Mouse (Mus musculus) stomach, postnatal 0 days (tissue): ENCODE measurements around the gene Ghdc.

Source experiments
- CTCF ChIP-seq: IDR thresholded peaks from 2 replicates; pipeline ENCODE4 v1.5.1; 2016; ENCODE audit warnings: antibody characterized with exemption, low read depth, mild to moderate bottlenecking, moderate library complexity
- EP300 ChIP-seq: optimal IDR thresholded peaks from 2 replicates; pipeline ENCODE3; 2016; ENCODE audit warnings: antibody characterized with exemption

- no peak for TF ChIP-seq CTCF
- no peak for TF ChIP-seq EP300
Observed at GRCm38 (mm10) chr11:100737105-100737733, 33.5 kb downstream of the Ghdc start.
